Mouse (Mus musculus) kidney, adult 9 months (tissue): ENCODE data around the gene Pum1.

ENCODE experiments used
- DNase-seq: peaks from one replicate; pipeline ENCODE4 v3.0.0; 2022

The Pum1 gene

DNA sequence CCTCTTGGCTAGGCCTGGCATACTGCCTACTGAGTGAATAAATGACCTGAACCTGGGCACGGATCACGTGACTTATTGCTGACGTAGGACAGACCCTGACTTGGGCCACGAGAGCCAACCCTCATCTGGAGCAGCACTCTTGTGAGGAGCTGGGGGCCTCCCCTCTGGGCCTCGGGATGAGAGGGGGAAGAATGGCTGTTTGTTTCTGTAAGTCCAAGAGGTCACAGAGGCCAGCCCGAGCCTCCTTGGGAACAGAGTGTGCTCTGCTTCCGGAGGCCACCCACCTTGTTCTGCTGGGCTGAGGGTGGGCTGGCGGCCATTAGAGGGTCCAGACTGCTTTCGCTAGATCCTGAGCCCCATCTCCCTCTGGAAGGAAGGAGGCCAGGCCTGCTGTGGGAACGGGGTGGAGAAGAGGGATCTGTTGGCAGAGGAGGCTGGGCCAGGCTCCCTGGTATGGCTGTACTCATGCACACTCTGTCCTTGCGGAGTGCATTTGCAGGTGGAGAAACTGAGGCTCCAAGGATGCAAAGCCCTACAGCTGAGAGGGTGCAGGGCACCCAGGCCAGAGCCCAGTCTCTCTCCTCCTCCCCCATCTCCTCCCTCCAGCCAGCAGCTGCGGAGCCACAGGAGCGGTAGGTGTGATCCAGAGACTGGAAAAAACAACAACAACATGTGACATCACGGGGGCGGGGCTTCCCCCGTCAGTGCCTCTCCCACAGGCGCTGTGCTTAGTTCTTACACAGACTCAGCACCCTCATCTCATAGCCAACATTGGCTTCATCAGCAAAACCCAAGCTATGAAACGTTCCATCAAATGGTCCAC lies 165.9 kb downstream of the Pum1 start:
- peak; percentile 92 for DNase-seq
